Mouse (Mus musculus): Measurements from ENCODE around the gene Slc47a1. TPM values are rescaled to one million over a fixed set of nuclear protein-coding genes. Genes with fewer than 3 reads are reported as not detected.
"Not testable (repeated sequence)": the region's sequence is repeated elsewhere in the genome, so short reads cannot be mapped to it uniquely, and the experiment has no call there.

Slc47a1 gene
- 1 to 10 TPM; 1.4 to 2.3 TPM for total RNA-seq (2021)
- long read RNA-seq, experiment 1, partial matches to known transcripts: 1 of 3 reads
- long read RNA-seq, experiment 1, other reads (novel, unspliced or antisense): 1 of 3 reads
- long read RNA-seq, experiment 2, partial matches to known transcripts: 1 of 1 reads
- long read RNA-seq, experiment 2, other reads (novel, unspliced or antisense): 0 of 1 reads

DNA sequence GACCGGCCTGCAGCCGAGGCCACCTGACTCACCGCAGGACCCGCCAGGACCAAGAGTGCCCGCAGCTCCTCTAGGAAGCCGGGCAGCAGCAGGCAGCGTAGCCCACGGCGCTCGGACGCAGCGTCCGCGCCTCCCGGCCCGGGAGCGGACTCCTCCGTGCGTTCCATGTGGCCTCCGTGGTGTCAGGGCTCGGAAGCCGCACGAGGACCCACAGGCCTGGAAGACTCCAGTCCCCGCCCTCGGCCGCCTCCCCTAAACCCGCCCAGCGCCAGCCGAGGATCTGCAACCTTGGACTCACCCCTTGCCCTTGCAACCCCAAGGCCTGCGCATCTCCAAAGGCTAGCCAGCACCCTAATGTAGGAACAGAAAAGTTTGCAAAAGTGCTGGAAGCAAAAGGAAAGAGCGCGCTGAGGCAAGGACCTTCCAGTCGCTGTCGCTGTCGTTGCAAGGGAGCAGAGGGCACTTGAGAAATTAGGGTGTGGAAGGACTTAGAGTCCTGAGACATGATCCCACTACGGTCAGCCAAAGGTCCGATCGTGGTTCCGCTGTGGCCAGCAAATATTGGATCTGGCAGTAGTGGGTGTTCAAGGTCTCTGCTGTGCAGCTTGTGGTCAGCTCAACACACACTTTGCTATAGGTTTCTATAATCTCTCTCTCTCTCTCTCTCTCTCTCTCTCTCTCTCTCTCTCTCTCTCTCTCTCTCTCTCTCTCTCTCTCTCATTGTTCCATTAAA, at the start of gene Slc47a1:
TSS of gene Slc47a1 (minus strand) at position 465 of the 733 bp plus-strand sequence.
- H3K4me3 ChIP-seq: 0 out of 2 replicates have a peak within 1 kb of the TSS, but pooled peaks have one; percentile 8
- H3K27ac ChIP-seq: no peak within 1 kb of the TSS
- no peak for DNase-seq (ENCODE audit: extremely low spot score in 1 of 2, low spot score in 2 of 2)
- intact Hi-C loops (cut with DNase I): no loop called here
- no peak for TF ChIP-seq CTCF (IDR thresholded peaks at IDR 0.05)

DNA sequence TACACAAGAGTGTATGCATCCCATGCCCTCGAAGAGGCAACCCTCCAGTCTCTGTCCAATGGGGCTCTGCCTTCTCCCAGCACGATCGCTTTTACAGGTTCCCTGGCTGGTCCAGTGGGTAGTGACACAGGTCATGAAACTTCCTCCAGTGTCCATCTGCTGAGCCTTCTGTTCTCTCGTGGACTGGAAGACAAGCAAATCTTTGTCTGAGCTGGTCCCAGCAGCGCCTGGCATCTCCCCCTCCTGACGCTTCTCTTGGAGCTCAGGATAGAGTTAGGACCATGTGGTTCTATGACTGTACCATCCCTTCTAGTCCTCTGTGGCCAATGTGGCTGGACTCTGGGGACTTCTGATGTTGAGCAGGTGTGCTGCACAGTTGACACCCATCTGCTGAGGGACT, 41.1 kb upstream of the Slc47a1 start:
- Histone ChIP-seq H3K27ac (no peak overlapping the region), H3K4me3 (no peak overlapping the region)
- TF ChIP-seq CTCF (IDR thresholded peaks at IDR 0.05): no peak
- DNase-seq (ENCODE audit: extremely low spot score in 1 of 2, low spot score in 2 of 2): no peak
- intact Hi-C loops (cut with DNase I): loop anchor here (5.0 kb wide), 2 partner anchors 198 to 293 kb away; no protein-coding TSS in a partner anchor

DNA sequence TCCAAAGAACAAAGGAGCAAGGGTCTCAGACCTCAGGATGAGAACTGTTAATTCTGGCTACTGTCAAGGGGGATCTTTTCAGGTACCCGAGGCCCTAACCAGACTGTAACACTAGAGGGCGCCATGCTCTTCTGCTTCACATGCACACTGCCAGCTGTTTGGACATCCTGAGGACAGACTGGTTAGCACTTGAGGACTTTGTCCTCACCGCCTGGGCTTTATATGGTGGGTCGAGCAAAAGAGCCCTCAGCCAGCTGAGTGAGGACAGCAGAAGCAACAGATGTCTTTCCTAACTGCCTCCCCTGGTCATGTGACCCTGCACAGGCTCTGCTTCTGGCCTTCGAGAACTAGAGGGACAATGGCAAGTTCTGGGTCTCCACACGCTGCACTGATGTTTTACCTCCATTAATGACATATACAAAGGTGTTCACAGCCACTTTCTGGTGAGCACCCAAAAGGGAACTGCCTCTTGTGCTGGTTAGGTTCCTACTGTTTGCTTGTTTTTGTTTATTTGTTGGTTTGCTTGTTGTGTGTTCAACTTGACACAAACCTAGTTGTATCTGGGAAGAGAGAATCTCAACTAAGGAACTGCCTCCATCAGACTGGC, 39.9 kb upstream of the Slc47a1 start:
- peak; percentile 98 for TF ChIP-seq CTCF (IDR thresholded peaks at IDR 0.05)
- Histone ChIP-seq H3K27ac (no peak overlapping the region), H3K4me3 (no peak overlapping the region)
- DNase-seq (ENCODE audit: extremely low spot score in 1 of 2, low spot score in 2 of 2): peak; percentile 79 to 83
- intact Hi-C loops (cut with DNase I): loop anchor here (5.0 kb wide), 2 partner anchors 199 to 294 kb away; no protein-coding TSS in a partner anchor

DNA sequence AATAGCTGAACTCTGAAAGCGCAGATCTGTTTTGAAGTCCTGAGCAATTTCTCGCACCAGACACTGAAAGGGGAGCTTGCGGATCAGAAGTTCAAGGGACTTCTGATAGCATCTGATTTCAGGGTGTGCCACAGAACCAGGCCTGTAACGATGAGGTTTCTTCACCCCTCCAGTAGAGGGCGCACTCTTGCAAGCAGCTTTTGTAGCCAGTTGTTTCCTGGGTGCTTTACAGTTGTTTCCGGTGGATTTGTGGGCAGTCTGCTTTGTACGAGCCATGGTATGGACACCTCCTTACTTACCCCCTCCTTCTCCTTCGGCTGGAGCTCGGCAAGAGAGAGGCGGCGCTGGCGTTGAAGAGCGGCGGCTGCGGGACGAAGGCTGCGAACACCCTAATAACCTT, 38.4 kb upstream of the Slc47a1 start:
- not testable (repeated sequence) for DNase-seq (ENCODE audit: extremely low spot score in 1 of 2, low spot score in 2 of 2); H3K4me3 ChIP-seq; H3K27ac ChIP-seq
- intact Hi-C loops (cut with DNase I): loop anchor here (5.0 kb wide), 2 partner anchors 201 to 296 kb away; no protein-coding TSS in a partner anchor
- TF ChIP-seq CTCF (IDR thresholded peaks at IDR 0.05): peak; percentile 72

DNA sequence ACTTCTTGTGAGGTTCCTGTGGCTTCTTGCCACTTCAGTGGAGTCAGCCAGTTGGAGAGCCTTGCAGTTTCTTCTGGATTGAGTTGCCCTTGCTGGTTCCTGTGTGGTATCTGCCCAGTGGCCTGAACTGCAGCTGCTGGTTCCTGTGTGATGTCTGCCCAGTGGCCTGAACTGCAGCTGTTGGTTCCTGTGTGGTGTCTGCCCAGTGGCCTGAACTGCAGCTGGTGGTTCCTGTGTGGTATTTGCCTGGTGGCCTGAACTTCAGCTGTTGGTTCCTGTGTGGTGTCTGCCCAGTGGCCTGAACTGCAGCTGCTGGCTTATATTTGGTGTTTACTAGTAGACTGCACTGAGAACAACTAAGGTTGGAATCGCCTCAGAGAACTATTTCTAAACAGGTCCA, 37.3 kb upstream of the Slc47a1 start:
- Histone ChIP-seq H3K4me3 (no peak overlapping the region), H3K27ac (no peak overlapping the region)
- no peak for DNase-seq (ENCODE audit: extremely low spot score in 1 of 2, low spot score in 2 of 2)
- TF ChIP-seq CTCF (IDR thresholded peaks at IDR 0.05): no peak
- intact Hi-C loops (cut with DNase I): loop anchor here (1.0 to 5.0 kb wide), 3 partner anchors 89 to 297 kb away; no protein-coding TSS in a partner anchor

DNA sequence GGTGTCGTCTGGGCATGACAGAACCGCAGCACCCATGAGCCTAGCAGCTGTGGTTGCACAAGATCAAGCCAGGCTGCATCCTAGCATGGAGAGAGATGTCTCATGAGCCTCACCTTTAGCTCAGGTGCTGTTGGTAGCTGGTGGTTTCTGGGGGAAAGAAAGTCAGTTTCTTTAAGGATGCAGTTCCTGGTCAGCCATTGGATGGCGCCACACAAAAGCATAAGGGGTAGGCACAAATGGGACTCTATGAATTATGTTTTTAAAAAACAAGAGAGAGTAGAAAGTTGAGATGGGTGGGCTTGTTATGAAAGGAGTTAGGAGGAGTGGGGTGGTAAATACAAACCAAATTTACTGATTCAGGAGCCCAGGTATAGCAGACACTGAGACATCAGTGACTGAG, 36.4 kb upstream of the Slc47a1 start:
- DNase-seq (ENCODE audit: extremely low spot score in 1 of 2, low spot score in 2 of 2): no peak
- intact Hi-C loops (cut with DNase I): no loop called here

DNA sequence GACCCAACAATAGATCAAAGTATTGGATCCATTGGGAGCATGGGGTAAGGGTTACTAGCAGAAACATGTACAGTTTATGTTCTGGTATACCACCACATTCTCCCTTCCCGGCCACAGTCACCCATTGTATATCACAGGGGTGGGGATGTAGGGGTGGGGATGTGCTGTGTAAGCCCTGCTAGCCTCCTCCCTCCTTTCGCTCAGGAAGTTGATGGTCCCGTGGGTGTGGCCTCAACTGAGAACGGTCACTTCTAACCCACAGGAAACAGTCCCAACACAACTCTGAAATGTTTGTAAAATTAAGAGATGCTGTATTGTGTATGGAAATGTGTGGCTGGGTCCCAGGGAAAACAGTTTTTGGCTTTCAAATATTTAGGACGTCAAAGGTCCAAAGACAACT, 35.3 kb upstream of the Slc47a1 start:
- no peak overlapping the region for H3K27ac ChIP-seq
- no peak for DNase-seq (ENCODE audit: extremely low spot score in 1 of 2, low spot score in 2 of 2)
- intact Hi-C loops (cut with DNase I): no loop called here
- H3K4me3 ChIP-seq: no peak overlapping the region
- no peak for TF ChIP-seq CTCF (IDR thresholded peaks at IDR 0.05)

More for the DNA sequence above, 36.4 kb upstream of the Slc47a1 start:
- no peak overlapping the region for H3K27ac ChIP-seq
- TF ChIP-seq CTCF (IDR thresholded peaks at IDR 0.05): peak; percentile 32
- no peak overlapping the region for H3K4me3 ChIP-seq

DNA sequence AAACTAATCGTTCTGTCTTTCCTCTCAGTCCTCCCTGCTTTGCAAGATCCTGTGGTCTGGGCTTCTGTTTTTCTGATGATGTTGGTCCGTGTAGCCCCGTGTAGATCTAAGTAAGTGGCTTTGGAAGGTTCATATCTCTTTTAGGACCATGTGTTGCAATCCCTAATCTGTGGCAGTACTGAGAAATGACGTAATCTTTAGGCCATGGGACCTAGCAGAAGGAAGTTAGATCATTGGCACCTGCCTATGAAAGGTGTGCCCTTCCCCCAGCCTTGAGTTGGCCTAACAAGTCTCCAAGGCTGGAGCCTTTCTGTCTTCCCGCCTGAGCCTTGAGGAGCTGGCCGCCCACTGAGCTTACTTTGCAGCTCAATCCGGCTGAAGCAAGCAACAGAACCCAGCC, 33.7 kb upstream of the Slc47a1 start:
- no peak for TF ChIP-seq CTCF (IDR thresholded peaks at IDR 0.05)
- DNase-seq (ENCODE audit: extremely low spot score in 1 of 2, low spot score in 2 of 2): no peak
- no peak overlapping the region for H3K4me3 ChIP-seq
- intact Hi-C loops (cut with DNase I): no loop called here
- H3K27ac ChIP-seq: no peak overlapping the region

DNA sequence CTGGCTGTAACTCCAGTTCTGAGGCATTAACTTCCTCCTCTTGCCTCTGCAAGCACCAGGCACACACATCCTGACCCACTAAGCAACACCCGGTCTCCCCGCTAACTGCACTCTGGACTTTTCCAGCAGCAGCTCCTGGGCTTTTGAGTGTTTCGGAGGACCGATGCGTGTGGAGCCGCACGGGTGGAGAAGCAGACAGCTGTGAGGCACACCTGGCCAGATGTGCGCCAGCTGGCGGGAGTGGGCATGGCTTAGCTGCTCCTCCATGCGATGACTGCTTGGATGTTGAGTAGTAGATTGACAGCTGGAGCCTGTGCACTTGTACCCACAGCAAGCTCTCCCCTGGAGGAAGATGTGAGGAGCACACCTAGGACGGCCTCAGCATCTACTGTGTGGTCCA, 33.1 kb upstream of the Slc47a1 start:
- no peak for DNase-seq (ENCODE audit: extremely low spot score in 1 of 2, low spot score in 2 of 2)
- intact Hi-C loops (cut with DNase I): no loop called here
- H3K4me3 ChIP-seq: no peak overlapping the region
- no peak overlapping the region for H3K27ac ChIP-seq
- no peak for TF ChIP-seq CTCF (IDR thresholded peaks at IDR 0.05)

DNA sequence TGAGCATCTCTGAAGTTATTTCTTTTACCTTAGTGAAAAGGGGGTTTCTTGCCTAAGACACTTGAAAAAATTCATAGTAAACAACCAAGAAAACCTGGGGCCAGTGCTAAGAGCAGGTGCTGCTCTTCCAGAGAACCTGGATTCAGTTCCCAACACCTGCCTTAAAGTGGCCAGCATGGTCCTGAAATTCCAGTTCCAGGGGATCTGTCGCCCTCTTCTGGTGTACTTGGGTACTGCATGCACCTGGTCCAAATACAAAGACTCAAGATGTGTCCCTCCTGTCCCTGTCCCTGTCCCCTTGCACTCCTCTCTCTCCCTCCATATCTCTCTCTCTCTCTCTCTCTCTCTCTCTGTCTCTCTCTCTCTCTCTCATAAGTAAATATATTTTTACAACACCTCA, 32.0 kb upstream of the Slc47a1 start:
- Histone ChIP-seq H3K27ac (no peak overlapping the region), H3K4me3 (no peak overlapping the region)
- DNase-seq (ENCODE audit: extremely low spot score in 1 of 2, low spot score in 2 of 2): peak; percentile 81 to 93
- TF ChIP-seq CTCF (IDR thresholded peaks at IDR 0.05): peak; percentile 96
- intact Hi-C loops (cut with DNase I): loop anchor here (1.0 kb wide), 1 partner anchor 217 kb away; no protein-coding TSS in a partner anchor

DNA sequence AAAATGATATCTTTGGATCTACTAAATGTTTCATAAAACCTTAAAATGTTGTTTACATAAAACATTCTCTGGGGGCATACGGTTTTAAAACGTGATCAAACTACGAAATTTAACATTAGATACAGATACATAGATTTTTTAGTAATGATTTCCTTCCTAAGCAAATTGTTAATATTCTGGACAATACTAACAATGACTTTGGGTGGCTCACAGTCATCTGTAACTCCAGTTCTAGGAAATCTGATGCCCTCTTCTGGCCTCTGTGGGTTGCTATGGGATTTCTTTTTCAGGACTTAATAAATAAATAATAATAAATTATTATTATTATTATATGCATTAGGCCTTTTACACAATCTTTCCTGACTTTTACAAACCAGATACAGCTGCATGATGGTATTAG, 30.9 kb upstream of the Slc47a1 start:
- TF ChIP-seq CTCF (IDR thresholded peaks at IDR 0.05): peak; percentile 47
- H3K27ac ChIP-seq: peak overlapping the region; percentile 97
- DNase-seq (ENCODE audit: extremely low spot score in 1 of 2, low spot score in 2 of 2): no peak
- H3K4me3 ChIP-seq: peak overlapping the region; percentile 72
- intact Hi-C loops (cut with DNase I): loop anchor here (2.0 to 5.0 kb wide), 5 partner anchors 62 to 304 kb away; partner anchors contain the start of genes Aldh3a2, B9d1 and Usp22
